Mouse (Mus musculus): ENCODE data around the gene Siglecg. TPM values are rescaled to one million over a fixed set of nuclear protein-coding genes. Genes with fewer than 3 reads are reported as not detected.
A peak's percentile ranks its signal among the peaks of the same experiment; 100 is the strongest.

Gene Siglecg
- total and polyA plus RNA-seq, 3 experiments: 0.18 to 3.2 (median 0.50) TPM

DNA sequence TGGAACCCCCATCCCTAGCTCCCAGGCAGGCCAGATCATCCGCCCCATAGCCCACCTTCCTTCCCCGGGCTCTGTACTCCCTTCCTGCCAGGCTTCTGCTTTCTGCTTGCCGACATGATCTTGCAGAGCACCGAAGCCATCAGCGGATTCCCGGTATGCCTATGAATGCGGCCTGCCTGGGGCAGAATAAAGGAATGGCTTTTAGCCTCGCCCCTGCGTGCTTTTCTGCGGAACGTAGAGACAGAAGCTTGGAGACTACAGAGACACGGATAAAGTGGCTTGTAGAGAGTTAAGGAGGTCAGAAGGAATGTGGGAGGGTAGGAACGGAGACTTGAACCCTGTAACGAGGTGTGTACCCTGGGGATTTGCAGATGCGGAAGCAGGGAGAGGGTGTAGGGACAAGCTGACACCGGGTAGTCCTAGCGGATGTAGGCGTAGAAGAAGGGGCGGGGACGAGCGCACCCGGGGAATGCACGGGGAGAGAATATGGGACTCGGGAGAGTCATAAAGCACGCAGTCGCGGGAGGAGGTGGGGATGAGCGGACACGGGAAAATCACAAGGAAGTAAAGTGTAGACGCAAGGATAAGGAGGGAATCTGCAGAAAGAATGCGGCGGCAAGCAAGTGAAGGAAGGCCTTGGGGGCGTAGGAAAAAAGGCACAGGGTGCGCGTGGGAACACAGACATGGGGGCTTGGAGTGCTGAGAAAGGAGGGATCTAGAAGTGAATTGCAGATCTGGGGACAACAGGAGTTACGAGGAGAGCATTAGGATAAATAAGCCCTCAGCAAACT, 35.3 kb downstream of the Siglecg start:
- peak overlapping the region; percentile 55 for H3K4me3 ChIP-seq
- intact Hi-C loops (cut with DNase I): loop anchor here (5.0 kb wide), 2 partner anchors 131 to 229 kb away; partner anchors contain the start of genes Ctu1 and Zfp715
- H3K27me3 ChIP-seq (ENCODE audit: control insufficient read depth, insufficient read depth, low read length): no peaks in the 10 kb centered on the region

DNA sequence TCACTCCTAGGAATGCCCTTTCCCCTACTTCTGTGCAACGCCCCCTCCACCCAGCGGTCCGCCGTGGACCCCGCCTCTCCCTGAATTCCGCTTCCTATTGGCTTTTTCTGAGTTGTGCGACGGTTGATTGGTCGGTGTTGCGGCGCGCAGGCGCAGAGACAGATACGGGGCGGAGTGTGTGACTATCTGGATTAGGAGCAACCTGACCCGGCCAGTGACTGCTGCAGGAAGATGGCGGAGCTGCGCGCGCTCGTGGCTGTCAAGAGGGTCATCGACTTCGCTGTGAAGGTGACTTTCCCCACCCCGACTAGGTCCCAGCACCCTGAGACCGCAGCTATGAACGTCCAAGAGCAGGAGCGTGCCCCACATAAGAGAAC, 35.9 kb downstream of the Siglecg start, which contains the start of the genes Etfb and Gm45233:
Etfb (plus strand) TSS at position 167 of the 377 bp plus-strand sequence.
Gm45233 (plus strand) TSS at position 212 of the 377 bp plus-strand sequence.
- Histone ChIP-seq H3K9ac (ENCODE audit: low read depth, low read length) (peak within 1 kb of the TSS; percentile 80), H3K4me3 (peak within 1 kb of the TSS; percentile 55), H3K36me3 (ENCODE audit: control insufficient read depth, insufficient read depth, low read length) (no peaks in the 10 kb centered on the region), H3K27me3 (ENCODE audit: control insufficient read depth, insufficient read depth, low read length) (no peaks in the 10 kb centered on the region), H3K79me2 (replicated peaks; ENCODE audit: control insufficient read depth, insufficient read depth, low read length) (no peaks in the 10 kb centered on the region; the same call in 1 of the 2 replicates), H3K27ac (peak within 1 kb of the TSS; percentile 98), H3K4me1 (ENCODE audit: control insufficient read depth, insufficient read depth, low read length) (peaks cover 4% of the 10 kb centered on the region; the same call in 1 of the 2 replicates)
- peak; percentile 92 to 98 for DNase-seq
- TF ChIP-seq EP300 (IDR thresholded peaks at IDR 0.05; ENCODE audit: insufficient read depth, low read depth, low read length) (0 out of 2 replicates have a peak, but pooled peaks have one; percentile 66), CTCF (IDR thresholded peaks at IDR 0.05) (no peak), POLR2A (IDR thresholded peaks at IDR 0.05; ENCODE audit: insufficient read depth, low read depth, low read length) (peak; percentile 98)
- under 1% methylated on average over 27 of the region's 27 CpGs for WGBS
- intact Hi-C loops (cut with DNase I): loop anchor here (5.0 kb wide), 2 partner anchors 132 to 228 kb away; partner anchors contain the start of genes Ctu1 and Zfp715

More for the DNA sequence above, 35.3 kb downstream of the Siglecg start:
- DNase-seq: peak; percentile 85 to 90
- no peaks in the 10 kb centered on the region for H3K79me2 ChIP-seq (replicated peaks; ENCODE audit: control insufficient read depth, insufficient read depth, low read length)
- TF ChIP-seq CTCF (IDR thresholded peaks at IDR 0.05): no peak
- TF ChIP-seq EP300 (IDR thresholded peaks at IDR 0.05; ENCODE audit: insufficient read depth, low read depth, low read length): peak; percentile 70; the same call in 1 of the 2 replicates
- TF ChIP-seq POLR2A (IDR thresholded peaks at IDR 0.05; ENCODE audit: insufficient read depth, low read depth, low read length): peak; percentile 37
- H3K9ac ChIP-seq (ENCODE audit: low read depth, low read length): peak overlapping the region; percentile 70
- WGBS: under 1% methylated on average over 36 of the region's 36 CpGs
- H3K4me1 ChIP-seq (ENCODE audit: control insufficient read depth, insufficient read depth, low read length): peaks cover 2% of the 10 kb centered on the region; the same call in 1 of the 2 replicates
- H3K36me3 ChIP-seq (ENCODE audit: control insufficient read depth, insufficient read depth, low read length): no peaks in the 10 kb centered on the region
- peak overlapping the region; percentile 98 for H3K27ac ChIP-seq

DNA sequence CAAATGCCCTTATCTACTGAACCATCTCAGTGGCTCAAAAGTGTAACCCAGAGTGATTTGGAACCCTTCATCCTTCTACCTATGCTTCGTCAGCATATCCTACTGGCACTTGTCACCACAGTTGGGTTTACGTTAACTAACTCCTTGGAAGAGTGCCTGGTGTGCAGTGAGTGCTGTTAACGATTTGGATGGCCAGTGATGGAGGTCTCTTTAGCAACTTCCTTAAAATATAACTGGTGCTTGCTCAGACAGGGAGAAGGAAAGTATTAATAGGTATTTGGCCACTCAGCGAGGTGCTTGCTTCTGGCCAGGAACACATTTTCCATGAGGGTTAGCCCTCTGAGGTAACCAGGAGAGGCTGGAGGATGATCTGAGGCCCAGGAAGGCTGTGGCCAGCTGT, 39.8 kb downstream of the Siglecg start:
- H3K27me3 ChIP-seq (ENCODE audit: control insufficient read depth, insufficient read depth, low read length): no peaks in the 10 kb centered on the region
- TF ChIP-seq POLR2A (IDR thresholded peaks at IDR 0.05; ENCODE audit: insufficient read depth, low read depth, low read length): no peak
- TF ChIP-seq CTCF (IDR thresholded peaks at IDR 0.05): no peak
- TF ChIP-seq EP300 (IDR thresholded peaks at IDR 0.05; ENCODE audit: insufficient read depth, low read depth, low read length): no peak
- peak overlapping the region; percentile 31 for H3K27ac ChIP-seq
- peak in 1 of 2 experiments; percentile 16 for DNase-seq
- no peak overlapping the region for H3K4me3 ChIP-seq
- intact Hi-C loops (cut with DNase I): loop anchor here (5.0 kb wide), 1 partner anchor 134 kb away; no protein-coding TSS in a partner anchor
- peaks cover 5% of the 10 kb centered on the region; the same call in 1 of the 2 replicates for H3K4me1 ChIP-seq (ENCODE audit: control insufficient read depth, insufficient read depth, low read length)
- no peak overlapping the region for H3K9ac ChIP-seq (ENCODE audit: low read depth, low read length)
- WGBS: 54% methylated on average over 4 of the region's 4 CpGs
- no peaks in the 10 kb centered on the region; the same call in 1 of the 2 replicates for H3K79me2 ChIP-seq (replicated peaks; ENCODE audit: control insufficient read depth, insufficient read depth, low read length)
- no peaks in the 10 kb centered on the region for H3K36me3 ChIP-seq (ENCODE audit: control insufficient read depth, insufficient read depth, low read length)

DNA sequence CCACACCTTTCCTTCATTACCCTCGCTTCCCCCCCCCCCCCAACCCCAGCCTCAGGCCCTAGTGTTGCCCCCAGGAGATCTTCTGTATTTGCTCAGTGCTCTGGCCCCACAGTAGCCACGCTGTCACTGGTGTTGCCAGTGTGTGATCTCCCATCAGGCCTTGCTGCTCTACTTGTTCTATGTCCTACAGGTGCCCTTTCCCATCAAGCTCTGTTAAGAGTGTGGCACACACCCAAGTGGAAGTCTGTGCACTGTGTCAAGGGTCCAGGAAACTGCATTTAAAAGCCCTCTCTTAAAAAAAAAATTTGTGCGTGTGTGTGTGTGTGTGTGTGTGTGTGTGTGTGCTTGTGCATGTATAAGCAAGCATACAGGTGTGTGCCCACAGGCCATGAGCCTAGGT, 40.2 kb downstream of the Siglecg start:
- no peak overlapping the region for H3K4me3 ChIP-seq
- no peaks in the 10 kb centered on the region; the same call in 1 of the 2 replicates for H3K79me2 ChIP-seq (replicated peaks; ENCODE audit: control insufficient read depth, insufficient read depth, low read length)
- 50% methylated on average over 3 of the region's 3 CpGs for WGBS
- H3K36me3 ChIP-seq (ENCODE audit: control insufficient read depth, insufficient read depth, low read length): no peaks in the 10 kb centered on the region
- H3K9ac ChIP-seq (ENCODE audit: low read depth, low read length): no peak overlapping the region
- intact Hi-C loops (cut with DNase I): loop anchor here (5.0 kb wide), 1 partner anchor 134 kb away; no protein-coding TSS in a partner anchor
- peaks cover 5% of the 10 kb centered on the region; the same call in 1 of the 2 replicates for H3K4me1 ChIP-seq (ENCODE audit: control insufficient read depth, insufficient read depth, low read length)
- H3K27me3 ChIP-seq (ENCODE audit: control insufficient read depth, insufficient read depth, low read length): no peaks in the 10 kb centered on the region
- TF ChIP-seq EP300 (IDR thresholded peaks at IDR 0.05; ENCODE audit: insufficient read depth, low read depth, low read length) (0 out of 2 replicates have a peak, but pooled peaks have one; percentile 26), POLR2A (IDR thresholded peaks at IDR 0.05; ENCODE audit: insufficient read depth, low read depth, low read length) (0 out of 2 replicates have a peak, but pooled peaks have one; percentile 17), CTCF (IDR thresholded peaks at IDR 0.05) (no peak)
- DNase-seq: peak in 1 of 2 experiments; percentile 37
- H3K27ac ChIP-seq: peak overlapping the region; percentile 60

DNA sequence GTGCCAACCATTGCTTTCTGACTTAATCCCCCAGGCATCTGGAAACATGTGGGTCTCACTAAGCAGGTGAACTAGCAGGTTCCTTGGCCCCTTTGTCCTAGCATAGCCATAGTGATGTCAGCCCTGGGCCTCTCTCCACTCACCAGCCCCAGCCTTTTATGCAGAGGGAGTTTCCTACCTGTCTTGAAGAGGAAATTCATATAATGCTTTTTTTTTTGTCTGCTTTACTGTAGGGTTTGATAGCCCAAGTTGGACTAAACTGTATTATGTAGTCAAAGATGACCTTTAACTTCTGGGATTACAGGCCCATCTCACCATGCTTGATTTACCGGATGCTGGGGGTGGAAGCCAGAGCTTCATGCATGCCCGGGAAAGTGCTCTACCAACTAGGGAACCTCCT, 41.8 kb downstream of the Siglecg start:
- Histone ChIP-seq H3K27me3 (ENCODE audit: control insufficient read depth, insufficient read depth, low read length) (no peaks in the 10 kb centered on the region), H3K27ac (no peak overlapping the region), H3K4me3 (no peak overlapping the region), H3K36me3 (ENCODE audit: control insufficient read depth, insufficient read depth, low read length) (0 out of 2 replicates have a peak, but pooled peaks cover 2% of the 10 kb centered on the region), H3K79me2 (replicated peaks; ENCODE audit: control insufficient read depth, insufficient read depth, low read length) (no peaks in the 10 kb centered on the region; the same call in 1 of the 2 replicates), H3K4me1 (ENCODE audit: control insufficient read depth, insufficient read depth, low read length) (peaks cover 11% of the 10 kb centered on the region; the same call in 1 of the 2 replicates), H3K9ac (ENCODE audit: low read depth, low read length) (no peak overlapping the region)
- WGBS: 90% methylated on average over 2 of the region's 2 CpGs
- DNase-seq: no peak
- TF ChIP-seq POLR2A (IDR thresholded peaks at IDR 0.05; ENCODE audit: insufficient read depth, low read depth, low read length) (no peak), EP300 (IDR thresholded peaks at IDR 0.05; ENCODE audit: insufficient read depth, low read depth, low read length) (no peak), CTCF (IDR thresholded peaks at IDR 0.05) (no peak)
- intact Hi-C loops (cut with DNase I): loop anchor here (5.0 kb wide), 1 partner anchor 132 kb away; no protein-coding TSS in a partner anchor

All from heart, adult 2 months (tissue).